Mouse (Mus musculus): Measurements from ENCODE around the gene Myo18a. TPM values are rescaled to one million over a fixed set of nuclear protein-coding genes. Genes with fewer than 3 reads are reported as not detected.

Gene Myo18a
- polyA plus RNA-seq, 1 experiment from 2014 or later: 16.0 TPM

GRCm38 (mm10) chr11:77858589-77858988 is 95.5 kb downstream of the Myo18a start:
- no peak overlapping the region for H3K27ac ChIP-seq (ENCODE audit: low read length)
- no peak overlapping the region for H3K4me2 ChIP-seq (ENCODE audit: low read depth, low read length)
- no peaks in the 10 kb centered on the region for H3K9me3 ChIP-seq (replicated peaks; ENCODE audit: control insufficient read depth, low read length)
- H3K4me3 ChIP-seq (ENCODE audit: low read depth, low read length): no peak overlapping the region
- 74% methylated on average over 9 of the region's 9 CpGs for WGBS (ENCODE audit: insufficient replicate concordance)
- H3K36me3 ChIP-seq (ENCODE audit: control insufficient read depth, insufficient read depth): peaks cover 5% of the 10 kb centered on the region; the same call in 1 of the 2 replicates
- ATAC-seq (ENCODE audit: low read depth): no peak
- no peaks in the 10 kb centered on the region for H3K4me1 ChIP-seq (ENCODE audit: control insufficient read depth, low read depth, low read length)
- H3K9ac ChIP-seq (ENCODE audit: low read depth, low read length): no peak overlapping the region
- H3K27me3 ChIP-seq (ENCODE audit: control insufficient read depth, insufficient read depth, low read depth, low read length): no peaks in the 10 kb centered on the region

- no peak for ATAC-seq (ENCODE audit: low read depth)
- Histone ChIP-seq H3K36me3 (ENCODE audit: control insufficient read depth, insufficient read depth) (no peaks in the 10 kb centered on the region), H3K4me1 (ENCODE audit: control insufficient read depth, low read depth, low read length) (no peaks in the 10 kb centered on the region)
These were observed 97.9 kb downstream of the Myo18a start for GRCm38 (mm10) chr11:77860947-77861346.

DNA sequence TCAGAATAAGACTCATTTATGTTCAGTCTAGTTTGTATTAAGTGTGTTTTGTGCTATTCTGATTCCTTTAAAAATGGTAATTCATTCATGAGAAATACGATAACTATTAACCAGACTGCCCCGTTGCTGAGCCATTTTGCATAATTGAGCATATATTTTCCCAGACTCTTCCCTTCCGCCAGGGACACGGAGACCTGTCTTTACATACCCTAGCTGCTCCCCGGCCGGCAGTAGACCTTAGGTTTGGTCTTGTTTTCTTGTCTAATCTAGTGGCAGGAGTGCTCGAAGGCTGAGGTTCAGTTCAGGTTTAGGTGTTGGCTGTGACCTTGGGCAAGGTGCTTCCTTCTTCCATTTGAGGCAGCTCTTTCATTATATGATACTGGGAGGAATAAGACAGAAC is 99.8 kb downstream of the Myo18a start:
- no peaks in the 10 kb centered on the region for H3K9me3 ChIP-seq (replicated peaks; ENCODE audit: control insufficient read depth, low read length)
- WGBS (ENCODE audit: insufficient replicate concordance): 83% methylated on average over 7 of the region's 7 CpGs
- H3K27ac ChIP-seq (ENCODE audit: low read length): no peak overlapping the region
- no peak for ATAC-seq (ENCODE audit: low read depth)
- no peaks in the 10 kb centered on the region for H3K27me3 ChIP-seq (ENCODE audit: control insufficient read depth, insufficient read depth, low read depth, low read length)
- H3K4me1 ChIP-seq (ENCODE audit: control insufficient read depth, low read depth, low read length): no peaks in the 10 kb centered on the region; the same call in 1 of the 2 replicates
- no peak overlapping the region for H3K4me3 ChIP-seq (ENCODE audit: low read depth, low read length)
- H3K4me2 ChIP-seq (ENCODE audit: low read depth, low read length): no peak overlapping the region
- no peak overlapping the region for H3K9ac ChIP-seq (ENCODE audit: low read depth, low read length)
- no peaks in the 10 kb centered on the region for H3K36me3 ChIP-seq (ENCODE audit: control insufficient read depth, insufficient read depth)

More at GRCm38 (mm10) chr11:77860947-77861346, 97.9 kb downstream of the Myo18a start:
- Histone ChIP-seq H3K27me3 (ENCODE audit: control insufficient read depth, insufficient read depth, low read depth, low read length) (no peaks in the 10 kb centered on the region), H3K27ac (ENCODE audit: low read length) (no peak overlapping the region), H3K4me3 (ENCODE audit: low read depth, low read length) (no peak overlapping the region), H3K9me3 (replicated peaks; ENCODE audit: control insufficient read depth, low read length) (no peaks in the 10 kb centered on the region), H3K9ac (ENCODE audit: low read depth, low read length) (no peak overlapping the region), H3K4me2 (ENCODE audit: low read depth, low read length) (no peak overlapping the region)
- 82% methylated on average over 9 of the region's 9 CpGs for WGBS (ENCODE audit: insufficient replicate concordance)

- H3K4me2 ChIP-seq (ENCODE audit: low read depth, low read length): no peak overlapping the region
- H3K9me3 ChIP-seq (replicated peaks; ENCODE audit: control insufficient read depth, low read length): no peaks in the 10 kb centered on the region
- H3K27me3 ChIP-seq (ENCODE audit: control insufficient read depth, insufficient read depth, low read depth, low read length): no peaks in the 10 kb centered on the region
- H3K4me3 ChIP-seq (ENCODE audit: low read depth, low read length): no peak overlapping the region
- H3K36me3 ChIP-seq (ENCODE audit: control insufficient read depth, insufficient read depth): no peaks in the 10 kb centered on the region
- no peak overlapping the region for H3K9ac ChIP-seq (ENCODE audit: low read depth, low read length)
- no peaks in the 10 kb centered on the region; the same call in 1 of the 2 replicates for H3K4me1 ChIP-seq (ENCODE audit: control insufficient read depth, low read depth, low read length)
- no peak overlapping the region for H3K27ac ChIP-seq (ENCODE audit: low read length)
- 68% methylated on average over 12 of the region's 12 CpGs for WGBS (ENCODE audit: insufficient replicate concordance)
- ATAC-seq (ENCODE audit: low read depth): no peak
These were observed 101.7 kb downstream of the Myo18a start for GRCm38 (mm10) chr11:77864771-77865170.

DNA sequence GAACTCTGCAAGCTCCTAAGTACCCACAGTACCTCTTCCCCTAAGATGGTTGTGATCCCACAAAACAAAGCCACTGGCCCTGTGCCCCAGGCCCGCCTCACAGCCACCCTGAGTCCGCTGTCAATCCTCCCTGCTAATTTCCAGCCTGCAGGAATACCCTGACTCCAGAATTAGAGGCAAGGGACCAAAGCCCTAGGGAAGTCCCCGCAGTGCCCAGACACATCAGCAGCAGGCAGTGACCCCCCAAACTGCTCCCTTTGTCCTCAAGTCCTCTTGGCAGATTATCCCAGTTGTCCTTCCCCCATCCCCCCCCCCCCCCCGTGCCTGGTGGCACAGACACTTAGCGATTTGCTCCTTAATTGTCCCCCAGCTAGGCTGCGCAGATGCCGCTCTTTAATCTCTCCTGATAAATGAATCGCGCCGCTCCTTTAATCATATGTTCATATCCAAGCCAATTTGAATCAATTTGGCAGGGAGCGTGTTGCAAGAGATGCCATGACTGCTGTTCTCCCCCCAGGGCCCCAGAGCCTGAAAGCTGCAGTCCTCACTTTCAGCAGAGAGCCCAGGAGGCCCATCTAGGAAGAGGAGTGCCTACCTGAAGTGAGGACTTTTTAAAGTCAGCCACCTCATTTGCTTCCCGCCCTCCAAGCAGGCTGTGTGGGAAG is 104.5 kb downstream of the Myo18a start:
- H3K36me3 ChIP-seq (ENCODE audit: control insufficient read depth, insufficient read depth): no peaks in the 10 kb centered on the region
- H3K27ac ChIP-seq (ENCODE audit: low read length): no peak overlapping the region
- no peak overlapping the region for H3K9ac ChIP-seq (ENCODE audit: low read depth, low read length)
- H3K27me3 ChIP-seq (ENCODE audit: control insufficient read depth, insufficient read depth, low read depth, low read length): 0 out of 2 replicates have a peak, but pooled peaks cover 3% of the 10 kb centered on the region
- no peaks in the 10 kb centered on the region for H3K9me3 ChIP-seq (replicated peaks; ENCODE audit: control insufficient read depth, low read length)
- no peak overlapping the region for H3K4me3 ChIP-seq (ENCODE audit: low read depth, low read length)
- H3K4me2 ChIP-seq (ENCODE audit: low read depth, low read length): no peak overlapping the region
- no peaks in the 10 kb centered on the region; the same call in 1 of the 2 replicates for H3K4me1 ChIP-seq (ENCODE audit: control insufficient read depth, low read depth, low read length)
- 34% methylated on average over 11 of the region's 12 CpGs for WGBS (ENCODE audit: insufficient replicate concordance)
- no peak for ATAC-seq (ENCODE audit: low read depth)

GRCm38 (mm10) chr11:77871436-77871835 is 108.4 kb downstream of the Myo18a start:
- H3K27ac ChIP-seq (ENCODE audit: low read length): no peak overlapping the region
- no peak for ATAC-seq (ENCODE audit: low read depth)
- H3K4me2 ChIP-seq (ENCODE audit: low read depth, low read length): no peak overlapping the region
- 48% methylated on average over 4 of the region's 4 CpGs for WGBS (ENCODE audit: insufficient replicate concordance)
- H3K36me3 ChIP-seq (ENCODE audit: control insufficient read depth, insufficient read depth): no peaks in the 10 kb centered on the region
- H3K4me1 ChIP-seq (ENCODE audit: control insufficient read depth, low read depth, low read length): no peaks in the 10 kb centered on the region; the same call in 1 of the 2 replicates
- no peak overlapping the region for H3K4me3 ChIP-seq (ENCODE audit: low read depth, low read length)
- H3K9ac ChIP-seq (ENCODE audit: low read depth, low read length): no peak overlapping the region
- no peaks in the 10 kb centered on the region for H3K9me3 ChIP-seq (replicated peaks; ENCODE audit: control insufficient read depth, low read length)
- H3K27me3 ChIP-seq (ENCODE audit: control insufficient read depth, insufficient read depth, low read depth, low read length): 0 out of 2 replicates have a peak, but pooled peaks cover 3% of the 10 kb centered on the region

DNA sequence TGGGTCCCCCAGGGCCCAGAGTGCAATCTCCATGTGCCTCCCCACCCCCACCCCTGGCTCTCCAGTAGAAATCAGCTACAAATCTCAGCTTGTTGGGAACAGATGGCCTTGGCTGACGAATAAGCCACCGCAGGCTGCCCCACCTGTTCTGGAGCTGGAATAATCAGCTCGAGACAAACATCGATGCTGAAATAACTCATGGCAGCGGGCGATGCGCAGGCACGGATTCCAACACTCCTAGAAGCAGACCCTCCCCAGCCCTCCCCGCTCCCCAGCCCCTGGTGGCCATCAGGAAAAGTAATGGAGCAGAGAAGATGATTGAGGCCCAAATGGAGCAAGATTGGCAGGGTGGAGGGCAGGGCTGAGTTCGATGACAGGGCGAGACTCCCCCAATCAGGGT is 109.2 kb downstream of the Myo18a start:
- Histone ChIP-seq H3K27ac (ENCODE audit: low read length) (no peak overlapping the region), H3K4me1 (ENCODE audit: control insufficient read depth, low read depth, low read length) (no peaks in the 10 kb centered on the region; the same call in 1 of the 2 replicates), H3K4me2 (ENCODE audit: low read depth, low read length) (no peak overlapping the region), H3K27me3 (ENCODE audit: control insufficient read depth, insufficient read depth, low read depth, low read length) (0 out of 2 replicates have a peak, but pooled peaks cover 3% of the 10 kb centered on the region), H3K9me3 (replicated peaks; ENCODE audit: control insufficient read depth, low read length) (no peaks in the 10 kb centered on the region), H3K9ac (ENCODE audit: low read depth, low read length) (no peak overlapping the region), H3K4me3 (ENCODE audit: low read depth, low read length) (no peak overlapping the region), H3K36me3 (ENCODE audit: control insufficient read depth, insufficient read depth) (no peaks in the 10 kb centered on the region)
- WGBS (ENCODE audit: insufficient replicate concordance): 8% methylated on average over 11 of the region's 11 CpGs
- no peak for ATAC-seq (ENCODE audit: low read depth)

- no peak for ATAC-seq (ENCODE audit: low read depth)
- Histone ChIP-seq H3K9ac (ENCODE audit: low read depth, low read length) (no peak overlapping the region), H3K4me2 (ENCODE audit: low read depth, low read length) (no peak overlapping the region), H3K9me3 (replicated peaks; ENCODE audit: control insufficient read depth, low read length) (no peaks in the 10 kb centered on the region), H3K4me3 (ENCODE audit: low read depth, low read length) (no peak overlapping the region), H3K36me3 (ENCODE audit: control insufficient read depth, insufficient read depth) (no peaks in the 10 kb centered on the region), H3K27ac (ENCODE audit: low read length) (no peak overlapping the region), H3K4me1 (ENCODE audit: control insufficient read depth, low read depth, low read length) (no peaks in the 10 kb centered on the region; the same call in 1 of the 2 replicates), H3K27me3 (ENCODE audit: control insufficient read depth, insufficient read depth, low read depth, low read length) (0 out of 2 replicates have a peak, but pooled peaks cover 3% of the 10 kb centered on the region)
- 14% methylated on average over 7 of the region's 7 CpGs for WGBS (ENCODE audit: insufficient replicate concordance)
These were observed 109.6 kb downstream of the Myo18a start for GRCm38 (mm10) chr11:77872685-77873084.

DNA sequence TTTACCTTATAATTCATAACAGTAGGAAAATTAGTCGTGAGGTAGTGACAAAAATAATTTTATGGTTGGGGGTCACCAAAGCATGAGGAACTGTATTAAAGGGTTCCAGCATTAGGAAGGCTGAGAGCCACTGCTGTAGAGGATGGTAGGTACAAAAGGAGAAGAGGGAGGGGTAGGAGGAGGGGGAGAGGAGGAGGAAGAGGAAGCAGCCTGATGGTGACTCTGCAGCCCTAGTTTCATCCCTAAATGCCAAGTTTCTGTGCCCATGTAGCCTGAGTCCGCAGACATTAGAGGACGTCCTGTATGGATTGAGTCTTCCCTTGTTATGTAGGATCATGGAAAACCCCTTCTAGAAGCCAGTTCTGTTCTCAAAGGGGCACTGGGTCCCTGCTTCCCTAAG is 110.1 kb downstream of the Myo18a start:
- no peak overlapping the region for H3K9ac ChIP-seq (ENCODE audit: low read depth, low read length)
- no peaks in the 10 kb centered on the region; the same call in 1 of the 2 replicates for H3K4me1 ChIP-seq (ENCODE audit: control insufficient read depth, low read depth, low read length)
- WGBS (ENCODE audit: insufficient replicate concordance): 25% methylated on average over 3 of the region's 3 CpGs
- no peak overlapping the region for H3K27ac ChIP-seq (ENCODE audit: low read length)
- no peaks in the 10 kb centered on the region for H3K9me3 ChIP-seq (replicated peaks; ENCODE audit: control insufficient read depth, low read length)
- H3K4me2 ChIP-seq (ENCODE audit: low read depth, low read length): no peak overlapping the region
- ATAC-seq (ENCODE audit: low read depth): no peak
- H3K4me3 ChIP-seq (ENCODE audit: low read depth, low read length): no peak overlapping the region
- 0 out of 2 replicates have a peak, but pooled peaks cover 3% of the 10 kb centered on the region for H3K27me3 ChIP-seq (ENCODE audit: control insufficient read depth, insufficient read depth, low read depth, low read length)
- no peaks in the 10 kb centered on the region for H3K36me3 ChIP-seq (ENCODE audit: control insufficient read depth, insufficient read depth)
